Mouse (Mus musculus) megakaryocyte, embryonic 14.5 days (primary cell): ENCODE data around the gene C1s1. TPM values are rescaled to one million over a fixed set of nuclear protein-coding genes. Genes with fewer than 3 reads are reported as not detected.
"Not testable (repeated sequence)": the region's sequence is repeated elsewhere in the genome, so short reads cannot be mapped to it uniquely, and the experiment has no call there.

Experiments used
- H3K27me3 ChIP-seq: replicated peaks from 2 replicates; pipeline ENCODE3; 2012; ENCODE audit warnings: inconsistent platforms
- H3K36me3 ChIP-seq: replicated peaks from 2 replicates; pipeline ENCODE3; 2012; ENCODE audit warnings: low read length, inconsistent platforms, mixed read lengths
- H3K4me1 ChIP-seq: 2 replicates; pipeline ENCODE4 v1.6.1; 2012; ENCODE audit warnings: inconsistent platforms
- H3K4me3 ChIP-seq: replicated peaks from 2 replicates; pipeline ENCODE3; 2012; ENCODE audit warnings: moderate library complexity, mild to moderate bottlenecking, inconsistent platforms
- H3K9me3 ChIP-seq: 2 replicates; pipeline ENCODE4 v1.6.1; 2012; ENCODE audit warnings: inconsistent platforms
- FLI1 ChIP-seq: IDR thresholded peaks from 2 replicates; pipeline ENCODE4 v1.6.1; 2012; ENCODE audit warnings: low read length, inconsistent platforms, mixed read lengths
- GATA1 ChIP-seq: IDR thresholded peaks from 3 replicates; pipeline ENCODE4 v1.6.1; 2012; ENCODE audit warnings: mixed read lengths, low read length, inconsistent platforms, borderline replicate concordance
- polyA plus RNA-seq: library from polyadenylated mRNA; stranded (reverse); fragments of >175 nt; gene quantifications from 2 replicates; pipeline ENCODE4 v1.2.3, GENCODE M21; 2012; ENCODE audit warnings: low replicate concordance; ENCODE audit not compliant: insufficient read depth

The C1s1 gene
- polyA plus RNA-seq, 1 experiment, result 0.04 TPM

DNA sequence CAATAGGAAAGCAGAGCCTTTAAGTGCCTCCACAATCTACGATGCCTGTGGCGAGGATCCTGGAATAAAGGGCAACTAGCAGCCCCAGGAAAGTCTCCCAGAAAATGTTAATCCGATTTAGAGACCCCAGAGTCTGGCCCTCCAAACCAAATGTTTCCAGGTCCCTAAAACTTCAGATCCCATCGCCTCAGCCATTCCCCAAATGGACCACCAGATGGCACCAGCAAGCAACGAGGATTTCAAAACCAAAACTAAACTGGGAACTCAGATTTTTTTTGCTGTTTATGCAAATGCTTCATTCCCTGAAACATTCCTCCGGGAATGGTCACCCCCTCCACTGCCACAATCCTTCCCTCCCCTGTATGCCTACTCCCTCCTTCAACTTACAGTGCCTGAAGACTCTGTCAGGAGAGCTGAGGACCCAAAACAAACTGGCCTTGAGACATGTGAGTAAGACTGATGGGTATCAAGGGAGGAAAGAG is 29.8 kb downstream of the C1s1 start, which contains the start of gene C1ra:
C1ra (plus strand) TSS at position 51 of the 482 bp plus-strand sequence.
- Histone ChIP-seq H3K9me3 (no peaks in the 10 kb centered on the region), H3K36me3 (no peaks in the 10 kb centered on the region), H3K27me3 (peaks cover 6% of the 10 kb centered on the region), H3K4me1 (peaks cover 9% of the 10 kb centered on the region), H3K4me3 (peak within 1 kb of the TSS; percentile 86)
- TF ChIP-seq GATA1 (no peak), FLI1 (no peak)

DNA sequence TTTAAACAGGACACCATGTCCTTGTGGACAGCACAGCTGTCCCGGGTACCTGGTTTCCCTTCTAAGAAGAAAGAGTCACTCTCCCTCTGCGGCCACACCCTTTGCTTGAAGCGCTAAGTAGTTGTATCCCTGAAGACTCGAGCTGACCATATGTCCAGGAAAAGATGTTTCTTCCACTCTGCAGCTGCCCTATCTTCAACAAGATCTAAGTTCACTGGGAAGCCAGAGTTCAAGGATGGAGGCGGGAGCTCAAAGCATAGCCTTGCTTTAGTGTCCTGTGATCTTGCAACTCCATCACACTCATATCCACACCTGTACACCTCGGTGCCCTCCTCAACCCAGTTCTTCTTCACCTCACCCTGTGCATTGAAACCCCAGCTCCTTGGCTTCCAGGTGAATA is 30.2 kb downstream of the C1s1 start:
- Histone ChIP-seq H3K36me3 (no peaks in the 10 kb centered on the region), H3K9me3 (no peaks in the 10 kb centered on the region), H3K27me3 (peaks cover 6% of the 10 kb centered on the region), H3K4me1 (peaks cover 9% of the 10 kb centered on the region), H3K4me3 (no peak overlapping the region)
- no peak for TF ChIP-seq GATA1
- no peak for TF ChIP-seq FLI1

DNA sequence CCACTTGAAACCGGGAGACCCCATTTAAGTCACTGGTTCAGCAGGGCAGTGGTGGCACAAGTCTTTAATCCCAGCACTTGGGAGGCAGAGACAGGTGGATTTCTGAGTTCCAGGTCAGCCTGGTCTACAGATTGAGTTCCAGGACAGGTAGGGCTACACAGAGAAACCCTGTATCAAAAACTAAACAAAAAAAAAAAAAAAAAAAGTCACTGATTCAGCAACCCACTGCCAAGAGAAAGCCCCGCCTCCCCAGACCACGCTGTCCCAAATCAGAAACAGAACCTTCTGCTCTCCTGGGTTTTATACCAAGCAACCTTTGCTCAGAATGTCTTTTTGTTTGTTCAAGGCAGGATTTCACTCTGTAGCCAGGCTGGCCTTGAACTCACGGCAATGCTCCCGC is 33.0 kb downstream of the C1s1 start:
- H3K4me3 ChIP-seq, H3K36me3 ChIP-seq, H3K27me3 ChIP-seq, H3K9me3 ChIP-seq: not testable (repeated sequence)
- peaks cover 14% of the 10 kb centered on the region for H3K4me1 ChIP-seq

DNA sequence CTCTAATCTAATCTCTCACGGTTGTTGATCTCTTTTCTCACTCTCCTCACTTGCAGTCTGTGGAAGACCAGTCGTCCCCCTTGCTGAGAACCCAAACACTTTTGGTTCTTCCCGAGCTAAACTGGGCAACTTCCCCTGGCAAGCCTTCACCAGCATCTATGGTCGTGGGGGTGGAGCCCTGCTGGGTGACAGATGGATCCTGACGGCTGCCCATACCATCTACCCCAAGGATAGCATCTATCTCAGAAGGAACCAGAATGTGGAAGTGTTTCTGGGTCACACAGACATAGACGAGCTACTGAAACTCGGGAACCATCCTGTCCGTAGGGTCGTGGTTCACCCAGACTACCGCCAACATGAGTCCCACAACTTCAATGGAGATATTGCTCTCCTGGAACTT is 33.9 kb downstream of the C1s1 start:
- Histone ChIP-seq H3K27me3 (peaks cover 6% of the 10 kb centered on the region), H3K36me3 (no peaks in the 10 kb centered on the region)

DNA sequence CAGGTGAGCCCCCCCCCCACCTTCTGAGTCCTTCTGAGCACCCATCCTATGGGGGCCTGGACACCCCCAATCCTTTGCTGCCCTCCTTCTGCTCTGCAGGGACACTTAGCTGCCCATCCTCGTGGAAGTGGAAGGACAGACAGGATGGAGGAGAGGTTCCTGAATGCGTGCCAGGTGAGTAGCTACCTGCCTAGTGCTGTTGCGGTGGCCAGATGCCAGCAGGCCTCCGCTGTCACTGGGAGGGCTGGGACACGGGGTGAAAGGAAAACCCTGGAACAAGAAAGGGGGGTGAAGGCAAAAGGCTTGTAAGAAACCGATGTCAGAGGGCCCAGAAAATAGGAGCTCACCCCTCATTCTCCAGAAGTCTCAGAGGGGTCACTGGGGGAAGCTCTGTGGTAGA is 35.2 kb downstream of the C1s1 start:
- peaks cover 6% of the 10 kb centered on the region for H3K4me1 ChIP-seq

More for the DNA sequence above, 33.9 kb downstream of the C1s1 start:
- H3K9me3 ChIP-seq, result no peaks in the 10 kb centered on the region
- peaks cover 14% of the 10 kb centered on the region for H3K4me1 ChIP-seq
- TF ChIP-seq GATA1 (no peak), FLI1 (no peak)
- H3K4me3 ChIP-seq, result no peak overlapping the region

DNA sequence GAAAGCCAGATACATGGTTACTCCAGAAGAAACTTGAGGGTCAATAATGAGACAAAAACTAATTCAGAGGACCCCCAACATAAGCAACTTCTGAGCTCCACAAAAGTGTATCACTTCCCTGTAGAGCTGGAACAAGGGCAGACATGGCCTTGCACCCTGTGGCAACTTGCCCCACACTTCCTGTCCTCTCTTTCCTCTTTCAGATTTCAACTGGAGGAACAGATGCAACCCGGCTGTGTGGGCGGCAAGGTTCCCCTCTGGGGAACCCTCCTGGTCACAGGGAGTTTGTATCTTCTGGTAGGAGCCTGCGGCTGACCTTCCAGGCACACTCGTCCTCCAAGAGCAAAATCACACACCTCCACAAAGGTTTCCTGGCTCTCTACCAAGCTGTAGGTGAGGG is 37.1 kb downstream of the C1s1 start:
- peaks cover 5% of the 10 kb centered on the region for H3K4me1 ChIP-seq
- peaks cover 6% of the 10 kb centered on the region for H3K27me3 ChIP-seq
- H3K4me3 ChIP-seq, result no peak overlapping the region
- H3K36me3 ChIP-seq, result no peaks in the 10 kb centered on the region
- no peak for TF ChIP-seq GATA1
- TF ChIP-seq FLI1, result no peak
- no peaks in the 10 kb centered on the region for H3K9me3 ChIP-seq

More for the DNA sequence above, 35.2 kb downstream of the C1s1 start:
- peaks cover 6% of the 10 kb centered on the region for H3K27me3 ChIP-seq
- H3K36me3 ChIP-seq, result no peaks in the 10 kb centered on the region
- H3K4me3 ChIP-seq, result no peak overlapping the region
- no peaks in the 10 kb centered on the region for H3K9me3 ChIP-seq
- TF ChIP-seq GATA1 (no peak), FLI1 (no peak)

DNA sequence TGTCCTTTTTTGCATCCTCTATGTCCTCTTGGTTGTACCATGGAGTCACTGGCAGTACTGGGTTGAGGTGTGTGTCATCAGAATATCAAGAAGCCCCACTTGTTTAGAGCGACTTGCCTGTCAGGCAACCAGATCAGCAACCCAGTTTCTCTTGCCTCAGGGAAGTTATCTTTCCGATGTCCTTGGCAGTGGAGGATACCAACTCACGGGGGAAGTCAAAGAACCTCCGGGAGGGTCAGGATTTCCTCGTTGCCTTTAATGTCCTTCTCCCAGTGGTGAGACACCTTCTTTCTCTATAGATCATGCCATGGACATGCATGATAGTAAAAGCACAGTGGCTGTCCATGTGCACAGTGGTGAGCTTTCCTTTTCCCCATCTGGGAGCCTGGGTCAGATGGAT is 40.1 kb downstream of the C1s1 start:
- no peaks in the 10 kb centered on the region for H3K36me3 ChIP-seq
- no peak overlapping the region for H3K4me3 ChIP-seq
- no peak for TF ChIP-seq GATA1
- no peak for TF ChIP-seq FLI1
- H3K27me3 ChIP-seq, result no peaks in the 10 kb centered on the region
- H3K4me1 ChIP-seq, result peaks cover 12% of the 10 kb centered on the region
- no peaks in the 10 kb centered on the region for H3K9me3 ChIP-seq

DNA sequence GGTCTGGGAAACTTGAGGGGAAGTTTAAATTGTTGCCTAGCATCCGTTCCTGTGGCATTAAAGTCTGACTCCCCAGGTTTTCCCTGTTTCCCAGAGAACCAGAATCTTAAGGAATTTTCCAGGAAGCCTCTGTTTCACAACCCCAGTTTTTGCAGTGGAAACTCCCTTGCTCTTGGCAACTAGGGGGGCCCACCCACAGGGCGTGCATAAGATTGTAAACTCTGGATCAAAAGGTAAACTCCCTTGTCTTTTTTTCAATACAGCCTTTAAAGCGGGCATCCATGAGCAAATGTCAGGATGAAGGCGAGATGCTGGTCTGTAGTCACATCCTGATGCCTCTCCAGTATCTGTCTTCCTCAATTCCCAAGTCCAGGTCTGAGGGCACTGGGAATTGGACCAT is 40.7 kb downstream of the C1s1 start:
- Histone ChIP-seq H3K9me3 (no peaks in the 10 kb centered on the region), H3K27me3 (no peaks in the 10 kb centered on the region), H3K4me3 (no peak overlapping the region), H3K4me1 (peaks cover 12% of the 10 kb centered on the region), H3K36me3 (no peaks in the 10 kb centered on the region)
- TF ChIP-seq FLI1, result no peak
- TF ChIP-seq GATA1, result no peak

DNA sequence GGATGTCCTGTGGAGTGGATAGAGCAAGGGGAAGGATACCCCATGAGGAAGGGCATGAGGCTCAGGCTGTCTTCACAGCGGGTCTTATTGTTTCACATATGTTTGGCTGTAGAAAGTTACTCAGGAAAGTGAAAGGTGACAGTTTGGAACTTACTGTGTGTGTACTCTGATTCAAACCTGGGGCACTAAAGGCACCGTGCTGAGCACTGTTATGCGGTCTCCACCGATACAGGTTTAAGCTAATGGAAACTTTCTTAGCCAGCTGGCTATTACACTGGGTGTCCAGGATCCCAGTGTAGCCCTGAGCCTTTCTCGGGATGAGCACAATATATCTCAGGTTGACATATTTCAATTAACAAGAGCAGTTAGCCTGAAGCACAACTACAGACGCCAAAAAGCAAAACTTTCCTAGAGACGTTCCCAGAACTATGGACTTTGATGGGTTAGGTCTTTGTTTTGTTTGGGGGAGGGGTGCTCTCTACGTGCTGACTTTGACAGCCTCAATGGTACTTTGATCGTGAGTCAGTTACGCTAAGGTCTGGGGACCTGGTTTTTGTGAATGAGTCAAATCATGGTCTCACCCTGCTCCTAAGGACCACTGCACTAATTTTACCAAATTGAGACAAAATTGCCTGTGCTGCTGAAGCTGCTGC is 42.1 kb downstream of the C1s1 start:
- Histone ChIP-seq H3K4me1 (peaks cover 10% of the 10 kb centered on the region), H3K9me3 (no peaks in the 10 kb centered on the region), H3K27me3 (no peaks in the 10 kb centered on the region), H3K4me3 (no peak overlapping the region), H3K36me3 (no peaks in the 10 kb centered on the region)
- no peak for TF ChIP-seq FLI1
- TF ChIP-seq GATA1, result no peak

DNA sequence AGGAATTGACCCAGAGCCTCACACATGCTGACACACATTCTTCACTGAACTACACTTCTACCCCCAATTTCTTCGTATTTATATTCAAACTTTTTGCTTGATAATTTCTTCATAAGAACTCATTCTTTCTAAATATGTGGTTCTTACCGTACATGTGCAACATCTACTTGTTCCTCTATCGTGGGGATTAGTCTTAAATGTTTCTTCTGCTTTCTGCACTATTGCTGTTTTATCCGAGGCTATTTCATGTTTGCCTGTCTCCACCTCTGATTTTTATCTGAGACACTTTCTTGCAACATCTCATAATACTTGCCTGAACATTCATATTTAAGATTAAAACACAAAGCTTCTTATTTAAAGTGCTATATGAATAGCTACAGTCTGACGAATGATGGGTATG is 46.1 kb downstream of the C1s1 start:
- TF ChIP-seq FLI1, result no peak
- no peak for TF ChIP-seq GATA1
- H3K9me3 ChIP-seq, result no peaks in the 10 kb centered on the region
- peaks cover 2% of the 10 kb centered on the region for H3K27me3 ChIP-seq
- H3K36me3 ChIP-seq, result no peaks in the 10 kb centered on the region
- no peak overlapping the region for H3K4me3 ChIP-seq
- peaks cover 32% of the 10 kb centered on the region for H3K4me1 ChIP-seq
